Mouse (Mus musculus): Measurements from ENCODE around the gene Rpgrip1l. TPM values are rescaled to one million over a fixed set of nuclear protein-coding genes. Genes with fewer than 3 reads are reported as not detected.

The Rpgrip1l gene
- polyA plus RNA-seq, 1 experiment from 2014 or later, result 10.6 TPM

GRCm38 (mm10) chr8:91349816-91350215 lies 36.8 kb upstream of the Rpgrip1l start:
- Histone ChIP-seq H3K4me3 (no peak overlapping the region), H3K4me2 (no peak overlapping the region), H3K9me3 (no peaks in the 10 kb centered on the region), H3K27ac (no peak overlapping the region), H3K27me3 (no peaks in the 10 kb centered on the region), H3K9ac (no peak overlapping the region), H3K4me1 (replicated peaks) (peaks cover 7% of the 10 kb centered on the region), H3K36me3 (no peaks in the 10 kb centered on the region)
- no peak for ATAC-seq (ENCODE audit: low FRiP score)
- WGBS, result 94% methylated on average over 7 of the region's 7 CpGs

GRCm38 (mm10) chr8:91347595-91347994 lies 34.5 kb upstream of the Rpgrip1l start:
- H3K4me3 ChIP-seq, result no peak overlapping the region
- H3K27ac ChIP-seq, result no peak overlapping the region
- peaks cover 4% of the 10 kb centered on the region; the same call in 1 of the 2 replicates for H3K4me1 ChIP-seq (replicated peaks)
- no peaks in the 10 kb centered on the region for H3K27me3 ChIP-seq
- H3K9me3 ChIP-seq, result no peaks in the 10 kb centered on the region
- no peak overlapping the region for H3K9ac ChIP-seq
- H3K36me3 ChIP-seq, result no peaks in the 10 kb centered on the region
- no peak overlapping the region for H3K4me2 ChIP-seq
- no peak for ATAC-seq (ENCODE audit: low FRiP score)
- 70% methylated on average over 6 of the region's 6 CpGs for WGBS

- 87% methylated on average over 10 of the region's 10 CpGs for WGBS
- no peak overlapping the region for H3K4me3 ChIP-seq
- no peaks in the 10 kb centered on the region for H3K36me3 ChIP-seq
- H3K27me3 ChIP-seq, result no peaks in the 10 kb centered on the region
- H3K4me1 ChIP-seq (replicated peaks), result peaks cover 4% of the 10 kb centered on the region; the same call in 1 of the 2 replicates
- ATAC-seq (ENCODE audit: low FRiP score), result no peak
- no peaks in the 10 kb centered on the region for H3K9me3 ChIP-seq
- H3K9ac ChIP-seq, result no peak overlapping the region
- no peak overlapping the region for H3K27ac ChIP-seq
- H3K4me2 ChIP-seq, result no peak overlapping the region
These were observed 34.1 kb upstream of the Rpgrip1l start for GRCm38 (mm10) chr8:91347146-91347545.

DNA sequence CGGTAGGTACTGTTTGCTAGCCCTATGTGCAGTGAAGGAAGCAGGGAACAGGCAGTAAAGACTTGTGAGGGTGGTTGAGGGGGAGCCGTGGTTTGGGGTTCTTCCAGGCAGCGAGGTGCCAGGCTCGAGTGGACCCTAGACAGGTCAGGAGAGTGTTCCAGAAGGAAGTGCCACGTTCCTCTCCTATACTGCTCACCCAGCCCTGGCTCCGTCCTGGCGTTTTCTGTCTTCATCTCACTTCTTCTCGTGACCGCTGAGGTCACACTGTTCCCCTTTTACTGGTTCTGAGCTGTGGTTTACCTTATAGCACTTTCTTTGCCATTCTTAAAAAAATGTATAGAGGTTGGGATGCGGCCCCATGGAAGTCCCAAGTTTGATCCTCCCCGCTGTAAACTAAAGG lies 31.6 kb upstream of the Rpgrip1l start:
- no peaks in the 10 kb centered on the region for H3K9me3 ChIP-seq
- H3K27me3 ChIP-seq, result no peaks in the 10 kb centered on the region
- WGBS, result 90% methylated on average over 11 of the region's 11 CpGs

DNA sequence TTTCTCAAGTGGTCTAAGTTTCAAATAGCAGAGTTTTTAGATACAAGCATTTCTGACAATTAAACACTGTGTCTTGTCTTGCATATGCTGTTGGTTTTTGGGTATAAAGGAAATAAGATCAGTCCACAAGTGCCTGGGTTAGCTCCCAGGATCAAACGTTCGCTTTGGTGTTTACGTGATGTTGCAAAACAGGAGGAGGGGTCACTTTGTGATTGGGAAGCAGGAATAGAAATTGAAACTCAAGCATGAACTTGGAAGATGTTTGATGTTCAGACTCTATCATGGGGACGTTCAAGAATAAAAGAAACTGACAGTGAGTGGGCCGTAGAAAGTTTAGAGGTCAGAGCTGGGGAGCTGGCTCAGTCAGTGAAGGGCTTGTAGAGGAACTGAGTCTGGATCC lies 29.7 kb upstream of the Rpgrip1l start:
- no peak overlapping the region for H3K4me2 ChIP-seq
- no peak for ATAC-seq (ENCODE audit: low FRiP score)
- H3K4me3 ChIP-seq, result no peak overlapping the region
- no peaks in the 10 kb centered on the region for H3K27me3 ChIP-seq
- no peaks in the 10 kb centered on the region for H3K9me3 ChIP-seq
- no peak overlapping the region for H3K9ac ChIP-seq
- H3K27ac ChIP-seq, result no peak overlapping the region
- H3K36me3 ChIP-seq, result no peaks in the 10 kb centered on the region
- peaks cover 5% of the 10 kb centered on the region; the same call in 1 of the 2 replicates for H3K4me1 ChIP-seq (replicated peaks)
- WGBS, result 80% methylated on average over 5 of the region's 5 CpGs

More for the DNA sequence above, 31.6 kb upstream of the Rpgrip1l start:
- no peaks in the 10 kb centered on the region for H3K36me3 ChIP-seq
- H3K9ac ChIP-seq, result no peak overlapping the region
- H3K4me3 ChIP-seq, result no peak overlapping the region
- no peak overlapping the region for H3K27ac ChIP-seq
- H3K4me2 ChIP-seq, result no peak overlapping the region
- no peaks in the 10 kb centered on the region; the same call in 1 of the 2 replicates for H3K4me1 ChIP-seq (replicated peaks)
- no peak for ATAC-seq (ENCODE audit: low FRiP score)

GRCm38 (mm10) chr8:91342196-91342595 lies 29.1 kb upstream of the Rpgrip1l start:
- H3K36me3 ChIP-seq, result no peaks in the 10 kb centered on the region
- H3K4me2 ChIP-seq, result no peak overlapping the region
- H3K27me3 ChIP-seq, result no peaks in the 10 kb centered on the region
- H3K4me3 ChIP-seq, result no peak overlapping the region
- H3K9me3 ChIP-seq, result no peaks in the 10 kb centered on the region
- no peak overlapping the region for H3K27ac ChIP-seq
- 45% methylated on average over 5 of the region's 5 CpGs for WGBS
- peaks cover 5% of the 10 kb centered on the region; the same call in 1 of the 2 replicates for H3K4me1 ChIP-seq (replicated peaks)
- no peak overlapping the region for H3K9ac ChIP-seq
- ATAC-seq (ENCODE audit: low FRiP score), result no peak

- Histone ChIP-seq H3K4me1 (replicated peaks) (peaks cover 5% of the 10 kb centered on the region; the same call in 1 of the 2 replicates), H3K27me3 (no peaks in the 10 kb centered on the region), H3K4me3 (no peak overlapping the region), H3K27ac (no peak overlapping the region), H3K36me3 (no peaks in the 10 kb centered on the region), H3K9ac (no peak overlapping the region), H3K9me3 (peaks cover 6% of the 10 kb centered on the region), H3K4me2 (no peak overlapping the region)
- 86% methylated on average over 1 of the region's 1 CpGs for WGBS
- ATAC-seq (ENCODE audit: low FRiP score), result no peak
These were observed 27.7 kb upstream of the Rpgrip1l start for GRCm38 (mm10) chr8:91340746-91341145.

DNA sequence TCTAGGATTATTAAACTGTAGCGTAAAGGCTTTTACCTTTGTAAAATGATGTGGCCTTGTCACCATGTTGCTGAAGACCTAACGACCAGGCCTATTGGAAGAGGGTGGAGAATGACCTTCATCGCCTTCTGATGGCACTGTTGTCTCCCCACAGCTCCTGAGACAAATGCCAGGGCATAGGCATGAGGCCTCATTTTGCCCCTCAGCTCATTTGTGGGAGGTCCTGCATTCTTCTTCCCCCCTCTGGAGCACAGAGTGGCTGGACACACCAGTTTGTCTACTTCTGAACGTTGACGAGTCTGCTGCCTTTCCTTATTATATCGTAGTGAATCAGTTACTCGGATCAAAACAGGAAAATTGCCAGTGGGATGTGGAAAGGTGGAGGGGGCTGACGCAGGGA lies 26.6 kb upstream of the Rpgrip1l start:
- no peak overlapping the region for H3K4me2 ChIP-seq
- no peaks in the 10 kb centered on the region for H3K36me3 ChIP-seq
- H3K4me1 ChIP-seq (replicated peaks), result peaks cover 5% of the 10 kb centered on the region; the same call in 1 of the 2 replicates
- H3K9me3 ChIP-seq, result peaks cover 6% of the 10 kb centered on the region
- H3K27me3 ChIP-seq, result no peaks in the 10 kb centered on the region
- no peak for ATAC-seq (ENCODE audit: low FRiP score)
- no peak overlapping the region for H3K27ac ChIP-seq
- H3K9ac ChIP-seq, result no peak overlapping the region
- H3K4me3 ChIP-seq, result no peak overlapping the region
- WGBS, result 87% methylated on average over 8 of the region's 8 CpGs

DNA sequence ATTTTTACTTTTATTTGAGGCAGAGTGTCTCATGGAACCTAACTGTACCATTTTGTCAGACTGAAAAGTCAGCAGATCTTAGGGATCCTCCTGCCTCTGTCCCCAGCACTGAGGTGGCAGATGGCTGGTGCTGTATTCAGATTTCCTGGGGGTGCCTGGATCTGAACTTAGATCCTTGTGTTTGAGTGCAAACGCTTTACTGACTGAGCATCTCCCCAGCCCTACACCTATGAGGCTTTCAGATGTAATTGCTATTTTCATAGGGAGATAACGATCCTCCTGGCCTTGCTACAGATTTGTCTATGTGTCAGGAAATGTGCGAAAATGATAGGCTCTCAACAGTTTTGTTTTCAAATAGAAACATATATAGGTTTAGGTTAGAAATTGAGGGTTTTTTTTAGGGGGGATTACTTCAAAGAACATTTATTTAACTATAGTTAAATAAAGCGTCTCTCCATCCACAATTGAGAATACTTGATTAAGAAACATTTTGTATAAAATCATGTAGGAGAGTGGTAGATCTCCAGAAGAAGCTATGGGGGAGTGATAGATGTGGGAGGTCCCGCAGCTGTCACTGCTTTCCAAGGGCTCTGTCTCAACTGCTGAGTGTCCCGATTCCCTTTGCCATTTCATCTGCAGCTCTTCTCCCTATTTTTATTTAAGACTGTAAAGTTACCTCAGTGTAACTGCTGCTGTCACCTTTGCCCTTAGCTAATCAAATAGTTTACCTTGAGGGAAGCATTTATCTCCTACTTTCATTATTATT lies 25.5 kb upstream of the Rpgrip1l start:
- Histone ChIP-seq H3K36me3 (no peaks in the 10 kb centered on the region), H3K4me1 (replicated peaks) (peaks cover 5% of the 10 kb centered on the region; the same call in 1 of the 2 replicates), H3K27ac (no peak overlapping the region), H3K4me3 (no peak overlapping the region), H3K4me2 (no peak overlapping the region), H3K9me3 (peaks cover 6% of the 10 kb centered on the region), H3K27me3 (no peaks in the 10 kb centered on the region), H3K9ac (no peak overlapping the region)
- 86% methylated on average over 6 of the region's 6 CpGs for WGBS
- ATAC-seq (ENCODE audit: low FRiP score), result no peak

DNA sequence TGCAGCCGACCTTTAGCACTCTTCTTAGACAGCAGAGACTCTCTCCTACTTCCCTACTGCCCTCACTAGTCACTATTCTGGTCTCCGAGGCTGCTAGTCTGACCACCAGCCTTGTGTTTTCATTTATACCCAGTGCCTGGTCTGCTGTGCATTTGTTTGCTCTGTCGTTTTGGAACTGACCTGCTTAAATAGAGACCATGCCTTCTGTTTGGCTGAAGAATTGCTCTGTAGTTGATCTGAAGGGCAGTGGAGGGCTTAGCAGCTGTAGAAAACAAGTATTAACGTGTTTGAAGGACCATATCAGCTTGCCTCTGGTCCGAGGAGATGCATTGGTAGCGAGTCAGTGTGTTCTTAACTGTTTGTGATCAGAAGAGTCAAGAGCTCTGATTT lies 16.4 kb upstream of the Rpgrip1l start:
- Histone ChIP-seq H3K27me3 (no peaks in the 10 kb centered on the region), H3K4me3 (no peak overlapping the region), H3K4me2 (peak overlapping the region; percentile 39), H3K9ac (peak overlapping the region; percentile 53; the same call in 1 of the 2 replicates), H3K4me1 (replicated peaks) (peaks cover 54% of the 10 kb centered on the region), H3K27ac (peak overlapping the region; percentile 91), H3K36me3 (no peaks in the 10 kb centered on the region), H3K9me3 (no peaks in the 10 kb centered on the region)
- 34% methylated on average over 6 of the region's 6 CpGs for WGBS
- ATAC-seq (ENCODE audit: low FRiP score), result peak; percentile 12

DNA sequence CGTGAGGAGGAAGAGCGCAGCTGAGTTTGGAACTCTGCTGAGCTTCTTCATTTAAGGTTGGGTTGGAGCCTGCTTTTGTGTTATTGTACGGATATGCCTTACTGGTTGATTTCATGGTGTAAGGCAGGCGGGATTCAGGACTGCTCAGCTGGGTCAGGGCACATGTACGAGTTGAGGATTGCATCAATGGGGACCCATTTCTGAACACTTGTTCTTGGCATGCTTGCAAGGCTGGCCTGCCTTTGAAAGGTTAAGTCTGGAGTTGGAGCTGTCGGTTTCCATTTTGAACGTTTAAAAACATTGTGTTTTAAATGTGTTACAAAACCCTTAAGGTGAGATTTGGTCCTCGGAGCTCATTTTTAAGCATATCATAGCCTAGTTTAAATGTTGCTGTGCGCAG lies 16.0 kb upstream of the Rpgrip1l start:
- Histone ChIP-seq H3K36me3 (no peaks in the 10 kb centered on the region), H3K9me3 (no peaks in the 10 kb centered on the region), H3K27ac (peak overlapping the region; percentile 91), H3K4me1 (replicated peaks) (peaks cover 57% of the 10 kb centered on the region), H3K9ac (no peak overlapping the region), H3K27me3 (no peaks in the 10 kb centered on the region), H3K4me2 (no peak overlapping the region), H3K4me3 (no peak overlapping the region)
- no peak for ATAC-seq (ENCODE audit: low FRiP score)
- WGBS, result 76% methylated on average over 9 of the region's 9 CpGs

DNA sequence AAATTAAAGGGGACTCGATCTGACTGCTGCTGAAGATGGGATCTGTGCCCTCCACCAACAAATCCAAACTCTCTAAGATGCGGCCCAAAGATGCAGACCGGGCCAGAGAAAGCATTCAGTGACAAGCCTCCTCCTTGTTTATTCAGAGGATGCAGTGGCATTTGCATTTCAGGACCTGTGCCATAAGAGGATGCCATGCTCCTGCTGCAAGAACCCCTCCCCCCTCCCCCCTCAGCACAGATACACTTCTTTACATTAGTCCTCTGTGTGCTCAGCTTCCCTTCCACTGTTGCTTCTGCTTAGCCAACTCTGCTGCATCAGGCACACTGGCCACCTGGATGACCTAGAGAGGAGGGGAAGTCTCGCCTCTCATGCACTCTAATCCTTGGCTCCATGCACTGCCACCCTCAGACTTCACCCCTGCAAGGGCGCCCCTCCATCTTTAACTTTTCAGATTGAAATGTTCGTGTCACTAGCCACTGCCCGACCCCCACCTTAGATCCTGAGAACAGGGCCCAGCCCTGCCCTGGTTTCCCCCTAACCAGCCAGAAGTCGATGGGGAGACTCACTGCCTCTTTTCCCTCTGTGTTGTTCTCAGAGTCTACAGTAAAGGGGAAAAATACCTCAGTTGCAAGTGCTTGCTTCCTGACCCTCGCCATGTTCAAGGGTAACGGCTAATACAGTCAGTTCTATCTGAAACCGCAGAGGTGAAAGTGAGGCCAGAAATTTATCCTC lies 14.6 kb upstream of the Rpgrip1l start:
- no peak for ATAC-seq (ENCODE audit: low FRiP score)
- H3K9me3 ChIP-seq, result no peaks in the 10 kb centered on the region
- H3K27ac ChIP-seq, result peak overlapping the region; percentile 30; the same call in 1 of the 2 replicates
- no peak overlapping the region for H3K4me3 ChIP-seq
- no peaks in the 10 kb centered on the region for H3K27me3 ChIP-seq
- no peaks in the 10 kb centered on the region for H3K36me3 ChIP-seq
- peaks cover 60% of the 10 kb centered on the region for H3K4me1 ChIP-seq (replicated peaks)
- H3K9ac ChIP-seq, result no peak overlapping the region
- no peak overlapping the region for H3K4me2 ChIP-seq
- 82% methylated on average over 11 of the region's 11 CpGs for WGBS
